Mouse (Mus musculus) gastrocnemius, postnatal 4 days (tissue): ENCODE data around the gene Actl11. TPM values are rescaled to one million over a fixed set of nuclear protein-coding genes. Genes with fewer than 3 reads are reported as not detected.

ENCODE experiments used
- DNase-seq, 2 experiments: peaks; one replicate each; pipeline ENCODE4 v3.0.0; 2021 to 2022; ENCODE audit warnings: low spot score in 2 of 2, mixed read lengths in 2 of 2
- total RNA-seq, 2 experiments: library from RNA; stranded (reverse); gene quantifications; 2 replicates each; pipeline ENCODE4 v1.2.3; 2021

Actl11 gene
- total RNA-seq, 2 experiments from 2014 or later, result not detected

DNA sequence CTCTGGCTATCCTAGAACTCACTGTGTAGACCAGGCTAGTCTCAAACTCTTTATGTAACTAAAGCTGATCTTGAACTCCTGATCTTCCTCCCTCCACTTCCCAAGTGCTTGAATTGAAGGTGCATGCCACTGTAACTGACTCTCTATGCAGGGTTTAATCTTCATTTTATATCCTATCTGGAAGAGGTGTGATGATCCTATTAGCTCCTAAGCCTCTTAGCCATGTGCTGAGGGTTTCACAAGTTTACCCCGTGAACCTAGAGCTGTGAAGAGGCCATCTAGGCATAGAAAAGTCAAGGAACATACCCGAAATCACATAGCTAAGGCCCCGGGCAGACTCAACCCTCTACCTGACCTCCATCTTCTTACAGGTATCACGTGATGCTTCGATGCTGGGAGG, 8.8 kb upstream of the Actl11 start:
- no peak for DNase-seq

DNA sequence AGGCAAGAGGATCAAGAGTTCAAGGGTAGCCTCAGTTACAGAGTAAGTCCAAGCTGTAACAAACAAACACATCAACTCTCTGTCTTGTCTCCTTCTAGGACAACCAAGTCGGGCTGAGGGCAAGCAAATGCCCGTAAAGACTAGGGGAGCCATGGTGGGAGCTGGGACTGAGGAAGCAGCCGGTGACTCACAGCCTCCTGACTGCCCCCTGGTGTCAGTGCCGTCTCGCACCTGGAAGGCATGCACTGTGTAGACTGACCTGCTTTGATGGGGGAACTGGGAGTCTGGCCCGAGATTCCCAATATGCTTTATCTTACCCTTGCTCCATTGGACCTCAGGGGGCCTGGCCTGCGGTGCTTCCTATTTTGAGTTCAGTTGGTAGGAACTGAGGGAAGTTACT, 5.2 kb upstream of the Actl11 start:
- DNase-seq, result peak in 1 of 2 experiments; percentile 43

DNA sequence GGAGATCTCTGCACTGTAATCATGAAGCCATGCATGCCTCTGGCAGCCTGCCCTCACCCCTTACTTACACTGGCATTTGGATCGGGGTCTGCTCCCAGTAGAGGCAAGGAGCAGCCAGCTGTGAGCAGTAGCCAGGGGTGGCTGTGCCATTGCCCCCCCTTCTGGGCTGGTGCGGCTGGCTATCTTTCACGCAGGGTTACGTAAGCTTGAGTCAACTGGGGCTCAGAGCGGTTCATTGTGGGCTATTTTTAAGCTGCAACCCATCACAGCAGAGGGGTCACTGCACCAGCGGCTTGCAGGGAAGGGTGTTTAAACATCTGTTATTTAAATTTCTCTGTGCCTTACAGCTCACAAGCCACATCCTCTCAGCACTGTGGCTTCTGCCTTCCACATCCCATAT, 4.3 kb upstream of the Actl11 start:
- peak in 1 of 2 experiments; percentile 26 for DNase-seq

- DNase-seq, result no peak
Observed at GRCm38 (mm10) chr9:107925251-107925650, 3.0 kb upstream of the Actl11 start.

GRCm38 (mm10) chr9:107926920-107927420, 1.3 kb upstream of the Actl11 start:
- DNase-seq, result no peak

GRCm38 (mm10) chr9:107927749-107928148, 520 bp upstream of the Actl11 start:
- no peak for DNase-seq

GRCm38 (mm10) chr9:107932221-107932620, 4.0 kb downstream of the Actl11 start:
- no peak for DNase-seq

GRCm38 (mm10) chr9:107934146-107934545, 5.9 kb downstream of the Actl11 start:
- no peak for DNase-seq

DNA sequence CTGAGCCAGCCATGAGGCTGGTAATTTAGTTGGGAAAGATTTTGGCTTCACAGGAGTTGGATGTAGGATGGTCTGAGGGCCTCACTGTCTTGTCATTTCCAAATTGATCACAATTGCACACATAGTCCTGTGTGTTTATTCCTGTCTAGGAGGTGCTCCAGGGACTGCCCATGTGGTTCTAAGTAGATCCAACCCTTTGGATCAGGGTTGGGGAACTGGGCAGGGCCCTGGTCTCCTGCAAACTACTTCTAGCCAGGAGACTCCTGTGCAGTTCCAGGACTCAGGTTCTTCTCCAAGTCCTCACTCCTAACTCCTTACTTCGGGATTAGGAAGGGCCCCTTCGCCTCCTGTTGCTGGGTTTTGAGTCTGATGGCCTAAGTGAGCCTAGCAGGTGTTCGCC, 7.1 kb downstream of the Actl11 start, which contains the start of gene Camkv:
Gene Camkv, plus strand, starts transcription at position 301 of the 400 bp plus-strand sequence.
- no peak for DNase-seq

DNA sequence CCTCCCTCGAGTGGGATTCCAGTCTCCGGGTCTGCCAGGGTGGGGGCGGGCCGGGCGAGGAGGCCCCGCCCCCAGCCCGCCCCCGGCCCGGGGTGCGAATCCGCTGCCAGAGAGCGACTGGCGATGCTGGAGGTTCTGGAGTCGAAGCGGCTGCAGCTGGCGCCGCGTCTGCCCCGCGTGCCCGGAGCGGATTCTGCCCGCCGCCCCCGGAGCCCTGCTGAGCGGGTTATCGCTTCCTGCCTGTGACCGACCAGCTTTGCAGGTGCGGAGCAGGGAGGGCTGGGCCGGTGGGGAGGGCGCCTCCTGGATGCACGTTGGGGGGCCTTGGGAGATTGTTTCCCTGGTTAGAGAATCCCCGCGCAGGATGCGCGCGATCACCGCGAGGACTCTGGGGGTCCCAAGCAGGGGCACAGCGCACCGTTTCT, 7.5 kb downstream of the Actl11 start:
- DNase-seq, result peak in 1 of 2 experiments; percentile 33

GRCm38 (mm10) chr9:107936215-107936822, 8.1 kb downstream of the Actl11 start:
- no peak for DNase-seq

DNA sequence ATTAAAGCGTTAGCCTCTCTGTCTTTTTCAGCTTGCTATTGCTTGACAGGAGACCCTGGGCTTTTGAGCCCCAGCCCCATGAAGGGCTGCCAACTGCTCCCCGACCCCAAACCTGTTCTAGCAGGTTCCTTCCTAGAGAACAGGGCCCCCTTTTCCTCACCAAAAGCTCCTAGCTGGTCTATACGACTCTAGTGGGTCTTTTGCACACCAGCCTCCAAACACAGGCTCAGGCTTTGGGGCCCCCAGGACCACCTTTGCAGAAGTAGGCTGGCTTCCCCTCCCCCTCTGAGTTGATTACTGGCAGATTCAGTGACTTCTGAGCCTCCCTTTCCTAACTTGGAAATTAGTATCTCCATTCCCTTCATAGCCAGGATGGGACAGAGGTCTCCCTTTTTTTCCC, 8.6 kb downstream of the Actl11 start:
- no peak for DNase-seq

- DNase-seq, result peak in 1 of 2 experiments; percentile 43
Observed at GRCm38 (mm10) chr9:107947241-107948194, 19.2 kb downstream of the Actl11 start.

DNA sequence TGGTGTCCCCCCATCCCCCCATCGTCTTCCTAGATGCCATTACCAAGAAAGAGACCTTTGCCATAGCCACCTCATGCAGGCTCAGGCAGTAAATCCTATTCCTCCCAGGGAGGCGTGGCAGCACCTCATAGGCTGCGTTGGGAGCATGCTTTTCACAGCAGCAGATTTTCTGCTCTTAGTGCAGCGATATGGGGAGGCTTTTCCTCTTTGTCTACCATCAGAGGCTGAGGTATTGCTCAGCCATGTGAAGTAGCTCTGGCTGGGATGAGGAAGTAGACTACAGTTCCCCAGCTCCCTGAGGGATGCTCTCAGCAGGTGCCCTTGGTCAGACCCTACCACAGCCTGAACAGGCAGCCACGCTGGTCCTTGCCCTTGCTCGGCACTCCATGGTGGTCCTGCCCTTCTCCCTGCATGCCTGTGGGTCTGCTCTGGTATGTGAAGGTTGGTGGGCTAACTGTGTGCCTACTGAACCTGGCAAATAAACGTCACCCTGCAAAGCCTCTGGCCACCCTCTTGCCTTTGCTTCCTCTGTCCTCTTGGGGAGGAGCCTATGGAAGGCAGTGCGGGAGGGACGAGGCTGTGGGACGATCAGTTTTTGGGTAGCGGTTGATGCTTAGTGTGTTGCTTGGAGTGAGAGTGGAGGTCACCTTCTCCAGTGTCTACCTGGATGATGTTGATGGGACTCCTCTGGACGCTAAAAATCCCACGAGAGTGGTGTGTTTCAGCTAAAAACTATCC, 21.1 kb downstream of the Actl11 start:
- no peak for DNase-seq

- DNase-seq, result no peak
Observed at GRCm38 (mm10) chr9:107949922-107950235, 21.6 kb downstream of the Actl11 start, which contains the start of gene Traip. Gene Traip (plus strand): TSS chr9:107950136.

DNA sequence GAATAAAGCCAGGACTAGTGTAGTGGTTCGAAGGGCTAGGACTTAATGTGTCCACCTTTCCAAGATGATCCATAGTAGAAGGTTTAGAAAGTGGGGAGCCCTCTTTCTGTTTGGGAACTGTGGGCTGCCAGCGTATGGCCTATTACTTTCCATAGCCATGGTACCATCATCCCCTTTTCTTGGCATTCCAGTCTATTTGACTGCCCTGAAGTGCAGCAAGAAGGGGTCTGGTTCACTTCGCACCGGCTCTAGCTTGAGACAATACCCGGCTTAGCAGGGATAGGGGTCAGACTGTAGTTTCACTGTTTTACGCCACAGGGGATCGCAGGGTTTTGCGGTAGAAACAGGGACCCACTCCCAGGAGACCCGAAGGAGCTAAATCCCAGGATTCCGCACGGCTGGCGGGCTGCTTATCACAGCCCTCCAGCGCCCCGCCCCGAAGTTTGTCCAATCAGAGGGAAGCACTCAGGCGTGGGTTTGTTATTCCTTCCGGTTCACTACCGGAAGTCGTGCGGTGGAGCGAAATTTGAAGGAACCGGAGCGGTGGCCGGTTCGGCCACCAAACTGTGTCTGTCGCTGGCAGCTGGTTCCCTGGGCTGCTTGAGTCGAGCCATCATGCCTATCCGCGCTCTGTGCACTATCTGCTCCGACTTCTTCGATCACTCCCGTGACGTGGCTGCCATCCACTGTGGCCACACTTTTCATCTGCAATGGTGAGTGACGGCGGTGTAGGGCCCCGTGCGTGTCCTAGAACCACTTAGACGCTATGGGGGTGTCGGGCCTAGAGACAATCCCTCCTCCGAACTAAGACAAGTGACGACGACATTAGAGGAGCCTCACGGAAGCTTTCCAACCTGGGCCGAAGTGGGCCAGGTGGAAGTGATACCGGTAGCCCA, 22.4 kb downstream of the Actl11 start:
- peak; percentile 84 to 95 for DNase-seq

DNA sequence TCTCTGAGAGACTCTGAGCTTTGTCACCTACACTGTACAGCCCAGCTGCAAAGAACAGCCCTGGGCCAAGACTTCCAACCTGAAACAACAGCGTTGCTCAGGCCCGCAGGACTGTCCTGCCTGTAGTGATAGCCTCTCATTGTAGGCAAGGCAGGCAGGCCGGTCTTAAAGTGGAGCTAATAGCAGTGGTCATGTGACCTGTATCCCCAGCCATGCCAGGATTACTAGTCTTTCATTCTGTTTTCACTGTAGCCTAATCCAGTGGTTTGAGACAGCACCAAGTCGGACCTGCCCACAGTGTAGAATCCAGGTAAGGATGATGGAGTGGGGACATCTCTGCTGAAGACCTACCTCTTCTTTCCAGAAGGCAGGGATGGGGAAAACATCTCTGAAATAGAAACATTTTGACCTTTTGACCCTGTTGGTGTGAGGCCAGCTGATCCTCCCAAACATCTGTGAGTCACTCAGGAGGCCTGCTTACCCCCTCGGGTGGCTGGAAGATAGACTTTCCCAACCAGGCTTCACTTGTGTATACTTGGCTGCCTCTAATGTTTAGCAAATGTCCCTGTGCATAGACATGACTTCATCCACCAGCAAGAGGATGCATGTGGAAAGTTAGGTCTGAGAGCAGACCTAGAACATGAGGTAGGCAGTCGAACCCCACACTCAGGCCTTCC, 27.5 kb downstream of the Actl11 start:
- DNase-seq, result no peak

GRCm38 (mm10) chr9:107957141-107957540, 28.9 kb downstream of the Actl11 start:
- no peak for DNase-seq

DNA sequence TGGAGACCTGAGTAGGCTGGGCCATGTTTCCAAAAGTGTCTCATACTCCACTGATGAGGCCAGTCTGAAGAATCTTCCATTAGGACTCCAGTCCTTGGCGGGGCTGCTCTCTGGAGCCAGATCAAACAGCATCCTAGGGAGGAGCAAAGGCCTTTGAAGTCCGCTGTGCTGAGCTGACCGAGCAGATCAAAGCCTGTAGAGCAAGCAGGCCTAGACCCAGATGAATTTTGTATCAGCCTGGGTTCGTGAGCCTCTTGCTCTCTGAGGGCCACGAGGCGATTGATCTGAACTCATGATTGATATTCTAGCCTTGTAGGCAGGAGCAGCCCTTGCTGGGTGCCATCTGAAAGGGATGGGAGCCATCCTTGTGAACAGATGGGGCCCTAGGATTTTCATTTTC, 31.6 kb downstream of the Actl11 start:
- DNase-seq, result no peak

GRCm38 (mm10) chr9:107960928-107961327, 32.7 kb downstream of the Actl11 start:
- no peak for DNase-seq
